Mouse (Mus musculus) megakaryocyte-erythroid progenitor cell, adult 5 weeks (primary cell): ENCODE data around the gene Pax1. TPM values are rescaled to one million over a fixed set of nuclear protein-coding genes. Genes with fewer than 3 reads are reported as not detected.

Experiments used
- polyA plus RNA-seq: library from polyadenylated mRNA; stranded (reverse); fragments of >175 nt; gene quantifications from 2 replicates; pipeline ENCODE4 v1.2.3, GENCODE M21; 2012

The Pax1 gene
- not detected in 2 replicates for polyA plus RNA-seq

GRCm38 (mm10) chr2:147361581-147361980, at the start of gene Pax1:
Gene Pax1, plus strand, starts transcription at chr2:147361925.

Other genes with a start within 250 kb of the Pax1 start
- gene Nkx2-2, start 167.7 kb upstream of the Pax1 start, polyA plus RNA-seq = not detected in 2 replicates